Mouse (Mus musculus) spleen, adult 2 months (tissue): ENCODE results near the gene Aco2.

Source experiments
- CTCF ChIP-seq: fragments of 200-500 bp; IDR thresholded peaks from 2 replicates; pipeline ENCODE4 v1.5.1; 2011; ENCODE audit warnings: mild to moderate bottlenecking, inconsistent platforms; ENCODE audit not compliant: insufficient read depth, insufficient read length, insufficient replicate concordance; ENCODE audit errors: extremely low read depth
- POLR2A ChIP-seq: fragments of 200-500 bp; IDR thresholded peaks from 2 replicates; pipeline ENCODE4 v1.6.1; 2011; ENCODE audit warnings: low read depth, low read length, inconsistent platforms

GRCm38 (mm10) chr15:81849104-81849503, 23.0 kb upstream of the Aco2 start:
- no peak for TF ChIP-seq POLR2A
- TF ChIP-seq CTCF = no peak
